Mouse (Mus musculus) kidney, adult 2 months (tissue): ENCODE measurements around the gene Insr.

ENCODE experiments used
- CTCF ChIP-seq: fragments of 200-500 bp; conservative IDR thresholded peaks from 2 replicates; pipeline ENCODE4 v1.5.1; 2011; ENCODE audit warnings: low read depth, mild to moderate bottlenecking, control low read depth, low read length, moderate library complexity, mixed read lengths; ENCODE audit not compliant: insufficient read depth, insufficient read length
- POLR2A ChIP-seq: fragments of 200-500 bp; IDR thresholded peaks from one replicate; pipeline ENCODE4 v1.6.1; 2011; ENCODE audit warnings: low read depth, low read length, control low read depth

GRCm38 (mm10) chr8:3251101-3251500 lies 28.3 kb downstream of the Insr start:
- no peak for TF ChIP-seq CTCF
- no peak for TF ChIP-seq POLR2A
